Mouse (Mus musculus): ENCODE results near the gene Arl8a. TPM values are rescaled to one million over a fixed set of nuclear protein-coding genes. Genes with fewer than 3 reads are reported as not detected.
"Not testable (repeated sequence)": the region's sequence is repeated elsewhere in the genome, so short reads cannot be mapped to it uniquely, and the experiment has no call there.

The Arl8a gene
- total RNA-seq (2021) = 10 to 100 TPM; 49.9 to 50.9 TPM
- long read RNA-seq, experiment 1, transcript Arl8a-201 (7 exons, 1,713 nt) = major isoform, 49 of 65 reads
- long read RNA-seq, experiment 1, partial matches to known transcripts = 11 of 65 reads
- long read RNA-seq, experiment 1, other reads (novel, unspliced or antisense) = 5 of 65 reads
- long read RNA-seq, experiment 2, transcript Arl8a-201 (7 exons, 1,713 nt) = major isoform, 49 of 64 reads
- long read RNA-seq, experiment 2, partial matches to known transcripts = 0 of 64 reads
- long read RNA-seq, experiment 2, other reads (novel, unspliced or antisense) = 15 of 64 reads

GRCm38 (mm10) chr1:135146077-135146945 lies at the start of gene Arl8a:
TSS of gene Arl8a (plus strand) at chr1:135146824.
- DNase-seq (ENCODE audit: low spot score in 2 of 2) = peak; percentile 81 to 87

GRCm38 (mm10) chr1:135097441-135097840 lies 49.2 kb upstream of the Arl8a start:
- no peak for DNase-seq (ENCODE audit: low spot score in 2 of 2)

- DNase-seq (ENCODE audit: low spot score in 2 of 2) = no peak
These were observed 48.2 kb upstream of the Arl8a start for GRCm38 (mm10) chr1:135098441-135098840.

- DNase-seq (ENCODE audit: low spot score in 2 of 2) = no peak
These were observed 46.2 kb upstream of the Arl8a start for GRCm38 (mm10) chr1:135100400-135100799.

DNA sequence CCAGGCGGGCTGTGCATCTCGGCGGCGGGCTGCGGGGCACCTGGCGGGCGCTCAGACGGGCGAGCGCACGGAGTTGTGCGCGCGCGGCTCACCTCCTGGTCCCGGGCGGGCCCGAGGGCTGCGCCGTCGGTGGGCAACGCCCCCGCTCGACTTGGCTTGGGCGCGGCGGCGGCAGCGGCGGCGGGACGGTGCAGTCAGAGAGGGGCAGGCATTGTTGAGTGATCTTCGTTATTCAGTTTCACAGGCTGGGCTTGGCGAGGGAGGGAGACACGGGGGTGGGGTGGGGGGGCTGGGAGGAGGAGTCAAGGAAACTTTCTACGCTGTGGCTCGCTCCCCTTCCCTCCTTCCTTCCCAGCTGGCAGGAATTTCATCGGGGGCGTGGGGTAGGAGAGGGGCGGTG lies 41.5 kb upstream of the Arl8a start, which contains the start of gene Lgr6:
Lgr6 (minus strand) TSS at position 153 of the 400 bp plus-strand sequence.
- DNase-seq (ENCODE audit: low spot score in 2 of 2) = no peak

DNA sequence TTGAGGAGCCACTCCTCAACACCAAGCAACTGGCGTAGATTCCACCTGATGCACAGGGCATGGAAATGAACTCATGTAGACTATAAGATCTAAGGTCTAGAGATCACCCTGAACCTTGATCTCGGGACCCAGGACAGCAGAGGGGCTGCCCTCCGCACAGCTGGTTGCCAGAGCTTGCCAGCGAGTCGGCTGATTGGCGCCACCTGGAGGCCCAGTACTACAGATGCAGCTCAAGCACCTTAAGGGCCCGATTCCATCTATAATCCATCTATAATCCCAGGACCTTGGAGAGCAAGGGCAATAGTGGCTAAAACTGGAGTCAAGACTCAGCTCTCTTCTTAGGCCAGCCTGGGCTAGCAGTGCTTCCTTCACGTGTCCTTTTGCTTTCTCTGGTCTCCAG lies 40.7 kb upstream of the Arl8a start:
- DNase-seq (ENCODE audit: low spot score in 2 of 2) = peak; percentile 63 to 71

DNA sequence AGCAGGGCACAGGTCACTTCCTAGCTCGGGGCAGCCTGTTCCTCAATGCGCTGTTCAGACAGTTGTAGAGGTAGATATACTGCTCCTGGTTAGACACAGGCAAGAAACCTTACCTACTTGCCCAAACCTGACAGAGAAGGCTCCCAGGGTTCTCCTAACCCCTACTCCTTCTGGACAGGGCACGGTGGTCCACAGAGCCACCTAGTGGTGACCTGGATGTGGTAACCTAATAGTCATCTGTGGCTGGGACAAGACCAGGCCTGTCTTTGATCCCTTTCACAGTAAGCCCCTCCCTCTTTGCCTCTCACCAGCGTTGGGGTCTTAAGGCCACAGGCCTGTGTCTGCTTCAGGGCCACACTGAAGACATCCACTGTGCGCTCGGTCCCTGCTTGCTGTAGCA lies 38.0 kb upstream of the Arl8a start:
- DNase-seq (ENCODE audit: low spot score in 2 of 2) = no peak

- peak; percentile 61 to 71 for DNase-seq (ENCODE audit: low spot score in 2 of 2)
These were observed 36.5 kb upstream of the Arl8a start for GRCm38 (mm10) chr1:135110075-135110474.

DNA sequence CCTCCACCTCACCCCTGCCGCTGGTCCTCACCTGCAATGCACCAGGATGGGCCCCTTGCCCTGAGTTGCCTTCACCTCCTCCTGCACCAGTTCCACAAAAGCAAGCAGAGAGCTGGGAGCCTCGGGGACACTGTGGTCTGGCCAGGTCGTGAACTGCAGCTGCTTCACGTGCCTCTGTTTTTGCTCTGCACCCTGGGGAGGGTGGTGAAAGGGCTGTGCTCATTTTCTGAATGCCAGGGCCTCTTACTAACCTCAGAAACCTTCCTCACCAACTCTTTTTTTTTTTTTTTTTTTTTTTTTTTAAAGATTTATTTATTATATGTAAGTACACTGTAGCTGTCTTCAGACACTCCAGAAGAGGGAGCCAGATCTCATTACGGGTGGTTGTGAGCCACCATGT lies 35.4 kb upstream of the Arl8a start:
- not testable (repeated sequence) for DNase-seq (ENCODE audit: low spot score in 2 of 2)

GRCm38 (mm10) chr1:135112661-135113060 lies 34.0 kb upstream of the Arl8a start:
- no peak for DNase-seq (ENCODE audit: low spot score in 2 of 2)

DNA sequence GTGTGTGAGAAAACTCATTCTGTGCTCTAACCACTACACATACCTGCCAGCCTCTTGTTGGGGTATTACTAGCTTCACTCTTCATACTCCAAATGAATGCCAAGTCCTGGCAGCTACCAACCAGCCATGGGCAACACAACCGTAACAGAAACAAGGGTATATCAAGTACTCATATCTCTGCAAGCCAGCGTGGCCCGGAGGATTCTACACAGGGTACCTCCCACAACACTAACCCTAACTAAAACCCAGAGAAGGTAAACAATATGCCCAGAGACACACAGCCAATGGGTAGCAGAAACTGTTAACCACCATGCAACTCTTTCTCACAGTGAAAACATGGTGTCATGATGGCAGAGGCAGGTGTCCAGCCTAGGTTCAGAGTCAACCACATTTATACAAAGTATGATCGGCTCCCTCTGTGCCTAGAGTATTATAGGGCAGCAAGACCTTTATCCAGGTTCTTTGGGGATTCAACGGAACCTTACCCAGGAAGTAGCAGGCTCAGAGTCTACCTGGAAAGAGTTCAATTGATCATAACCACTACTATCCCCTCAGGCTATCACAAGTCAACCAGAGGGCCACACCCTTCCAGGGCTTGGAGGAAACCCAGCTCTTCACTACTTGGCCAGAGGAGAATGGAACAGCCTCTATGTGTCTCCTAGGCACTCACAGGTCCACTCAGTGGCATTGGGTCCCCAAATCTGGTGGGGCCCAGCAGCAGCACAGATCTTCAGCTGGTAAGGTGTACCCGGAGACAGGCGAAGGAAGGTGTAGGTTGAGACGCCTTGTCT lies 21.9 kb upstream of the Arl8a start:
- DNase-seq (ENCODE audit: low spot score in 2 of 2) = no peak

- DNase-seq (ENCODE audit: low spot score in 2 of 2) = peak in 1 of 2 experiments; percentile 70
These were observed 20.6 kb upstream of the Arl8a start for GRCm38 (mm10) chr1:135125990-135126389.

GRCm38 (mm10) chr1:135126443-135127027 lies 20.1 kb upstream of the Arl8a start:
- DNase-seq (ENCODE audit: low spot score in 2 of 2) = no peak

- peak in 1 of 2 experiments; percentile 57 for DNase-seq (ENCODE audit: low spot score in 2 of 2)
These were observed 18.6 kb upstream of the Arl8a start for GRCm38 (mm10) chr1:135128011-135128441.

DNA sequence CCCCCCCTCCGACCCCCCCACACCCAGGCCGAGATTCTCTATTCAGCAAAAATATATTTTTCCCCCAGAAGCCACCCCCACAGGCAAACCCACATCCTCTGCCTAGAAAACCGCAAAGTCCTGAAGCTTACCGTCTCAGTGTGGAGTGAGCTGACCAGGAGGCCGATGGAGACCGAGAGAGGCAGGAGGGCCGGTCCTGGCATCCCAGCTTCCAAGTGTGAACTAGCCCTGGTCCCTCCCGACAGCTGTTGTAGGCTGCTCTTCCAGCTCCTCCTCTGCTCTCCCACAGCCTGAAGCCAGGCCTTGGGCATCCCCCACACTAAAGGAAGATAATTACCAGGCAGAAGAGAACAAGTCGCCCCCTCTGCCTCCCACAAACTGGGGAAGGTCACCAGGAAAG lies 17.6 kb upstream of the Arl8a start:
- no peak for DNase-seq (ENCODE audit: low spot score in 2 of 2)

- DNase-seq (ENCODE audit: low spot score in 2 of 2) = no peak
These were observed 17.0 kb upstream of the Arl8a start for GRCm38 (mm10) chr1:135129543-135130183.

- DNase-seq (ENCODE audit: low spot score in 2 of 2) = no peak
These were observed 16.1 kb upstream of the Arl8a start for GRCm38 (mm10) chr1:135130376-135131018.

DNA sequence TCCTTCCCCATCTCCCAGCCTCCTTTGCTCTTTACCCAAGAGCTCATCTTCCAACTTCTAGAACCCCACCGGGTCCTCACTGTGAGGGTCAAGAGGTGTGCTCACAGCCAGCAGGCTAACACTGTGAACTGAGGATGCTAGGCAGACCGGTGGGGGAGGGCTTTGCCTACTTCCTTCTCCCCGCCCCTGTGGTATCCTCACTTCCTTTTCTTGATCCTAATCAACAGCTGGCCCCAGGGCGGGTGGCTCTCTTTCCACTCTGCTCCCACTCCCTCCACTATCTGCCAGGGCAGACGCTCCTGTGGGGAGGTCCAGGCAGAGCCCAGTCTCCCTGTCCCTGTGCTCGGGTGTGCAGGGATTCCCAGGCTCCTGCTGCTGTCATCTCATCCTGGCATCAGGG lies 15.6 kb upstream of the Arl8a start:
- DNase-seq (ENCODE audit: low spot score in 2 of 2) = no peak

GRCm38 (mm10) chr1:135131560-135131959 lies 15.1 kb upstream of the Arl8a start:
- no peak for DNase-seq (ENCODE audit: low spot score in 2 of 2)

- DNase-seq (ENCODE audit: low spot score in 2 of 2) = peak; percentile 64 to 75
These were observed 14.2 kb upstream of the Arl8a start, which contains the start of gene Ptpn7 for GRCm38 (mm10) chr1:135132473-135132872. TSS of gene Ptpn7 (plus strand) at chr1:135132700.
